Mouse (Mus musculus) granulocyte monocyte progenitor cell, adult 5-6 weeks (primary cell): ENCODE measurements around the gene Ndufa4. TPM values are rescaled to one million over a fixed set of nuclear protein-coding genes. Genes with fewer than 3 reads are reported as not detected.
"Not testable (repeated sequence)": the region's sequence is repeated elsewhere in the genome, so short reads cannot be mapped to it uniquely, and the experiment has no call there.

ENCODE experiments used
- ATAC-seq: replicated peaks from 2 replicates; pipeline ENCODE4 v1.8.0; 2016; ENCODE audit warnings: mild to moderate bottlenecking, moderate TSS enrichment, inconsistent platforms; ENCODE audit not compliant: poor library complexity, severe bottlenecking
- total RNA-seq, 2 experiments: library from RNA; stranded (forward) in 1 of 2; stranded (reverse) in 1 of 2; fragments of 200-712, 200-1000 nt in 1 of 2; fragments of >200 nt in 1 of 2; fragmentation: Nextera tagmentation in 1 of 2; gene quantifications; 2 replicates each; pipeline ENCODE4 v1.2.3; 2014 to 2017

Ndufa4 gene
- total RNA-seq (2014; fragmentation: Nextera tagmentation) (572 and 845 TPM in 2 replicates), total RNA-seq (2017) (443 and 454 TPM in 2 replicates)

DNA sequence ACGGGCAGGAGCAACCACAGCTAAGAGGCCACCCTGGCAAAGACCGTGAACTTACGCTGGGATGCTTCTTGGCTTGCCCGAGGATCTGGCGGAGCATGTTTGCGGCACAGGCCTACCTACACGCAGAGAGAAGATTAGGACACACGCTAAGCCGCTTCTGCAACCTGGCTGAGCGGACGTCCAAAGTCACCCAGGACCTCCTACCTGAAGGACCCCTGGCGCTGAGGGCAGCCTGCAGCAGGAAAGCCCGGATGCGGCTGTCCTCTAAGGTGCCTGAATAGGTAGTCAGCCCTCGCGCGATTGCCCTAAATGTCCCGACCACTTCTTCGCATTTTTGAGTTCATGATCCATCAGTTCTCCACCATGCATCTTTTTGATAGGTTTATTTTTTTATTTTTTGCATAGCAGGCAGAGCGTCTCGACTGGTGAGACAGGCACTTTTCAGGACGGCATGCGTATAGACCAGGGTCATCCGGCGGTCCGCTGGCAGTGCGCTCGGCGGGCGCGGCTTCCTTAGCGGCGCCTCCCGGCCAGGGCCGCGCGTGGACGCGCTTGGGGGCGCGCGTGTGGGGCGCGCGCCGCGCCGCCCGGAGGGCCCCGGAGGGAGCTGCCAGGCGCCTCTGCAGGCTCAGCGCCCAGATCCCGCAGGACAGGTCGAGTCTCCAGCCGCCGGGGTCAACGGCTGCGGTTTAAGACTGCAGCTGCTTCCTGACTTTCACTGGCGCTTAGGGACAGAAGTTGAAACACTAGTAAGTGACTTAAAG is at the start of gene Ndufa4, which contains the start of gene Phf14:
TSS of gene Ndufa4 (minus strand) at position 229 of the 764 bp plus-strand sequence.
TSS of gene Phf14 (plus strand) at position 541 of the 764 bp plus-strand sequence.
- peak; percentile 94 for ATAC-seq

- peak; percentile 56 for ATAC-seq
Measured at GRCm38 (mm10) chr6:11948100-11948499, 40.8 kb upstream of the Ndufa4 start.

- ATAC-seq, result no peak
Measured at GRCm38 (mm10) chr6:11942089-11942488, 34.8 kb upstream of the Ndufa4 start.

GRCm38 (mm10) chr6:11940895-11941294 is 33.6 kb upstream of the Ndufa4 start:
- no peak for ATAC-seq

DNA sequence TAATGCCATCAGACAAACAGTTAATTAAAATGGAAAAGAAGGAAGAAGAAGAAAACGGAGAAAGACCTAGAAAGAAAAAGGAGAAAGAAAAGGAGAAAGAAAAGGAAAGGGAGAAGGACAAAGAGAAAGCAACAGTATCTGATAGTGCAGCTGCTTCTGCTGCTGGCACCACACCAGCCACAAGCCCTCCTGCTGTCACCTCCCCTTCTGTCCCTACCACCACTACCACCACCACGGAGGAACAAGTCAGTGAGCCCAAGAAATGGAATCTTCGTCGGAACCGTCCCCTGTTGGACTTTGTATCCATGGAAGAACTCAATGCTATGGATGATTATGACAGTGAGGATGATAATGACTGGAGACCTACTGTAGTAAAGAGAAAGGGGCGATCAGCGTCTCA is 26.1 kb upstream of the Ndufa4 start:
- no peak for ATAC-seq

- no peak for ATAC-seq
Measured at GRCm38 (mm10) chr6:11927485-11927884, 20.2 kb upstream of the Ndufa4 start.

- ATAC-seq, result peak; percentile 73
Measured at GRCm38 (mm10) chr6:11926082-11926595, 18.8 kb upstream of the Ndufa4 start.

DNA sequence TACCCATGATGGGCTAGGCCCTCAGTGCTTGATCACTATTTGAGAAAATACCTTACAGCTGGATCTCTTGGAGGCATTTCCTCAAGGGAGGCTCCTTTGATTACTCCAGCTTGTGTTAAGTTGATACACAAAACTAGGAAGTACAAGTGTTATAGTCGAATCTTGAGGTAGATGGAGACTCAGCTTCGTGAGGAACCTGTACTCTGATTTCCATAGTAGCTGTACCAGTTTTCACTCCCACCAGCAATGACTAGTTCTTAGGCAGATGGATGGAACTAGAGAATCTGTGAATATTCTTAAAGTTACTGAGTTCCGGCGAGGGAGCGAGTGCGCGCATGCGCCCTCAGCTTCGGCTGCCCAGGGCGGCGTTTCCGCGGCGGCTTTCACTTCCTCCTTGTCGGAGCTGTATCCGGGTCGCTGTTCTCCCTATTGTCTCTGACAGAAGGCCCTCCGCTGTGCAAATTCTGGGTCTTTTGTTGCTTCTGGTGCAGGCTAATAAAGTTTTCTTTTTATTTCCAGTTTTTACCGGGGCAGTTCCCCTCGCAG is 18.3 kb upstream of the Ndufa4 start:
- peak; percentile 89 for ATAC-seq

GRCm38 (mm10) chr6:11908170-11908569 is 873 bp upstream of the Ndufa4 start:
- no peak for ATAC-seq

DNA sequence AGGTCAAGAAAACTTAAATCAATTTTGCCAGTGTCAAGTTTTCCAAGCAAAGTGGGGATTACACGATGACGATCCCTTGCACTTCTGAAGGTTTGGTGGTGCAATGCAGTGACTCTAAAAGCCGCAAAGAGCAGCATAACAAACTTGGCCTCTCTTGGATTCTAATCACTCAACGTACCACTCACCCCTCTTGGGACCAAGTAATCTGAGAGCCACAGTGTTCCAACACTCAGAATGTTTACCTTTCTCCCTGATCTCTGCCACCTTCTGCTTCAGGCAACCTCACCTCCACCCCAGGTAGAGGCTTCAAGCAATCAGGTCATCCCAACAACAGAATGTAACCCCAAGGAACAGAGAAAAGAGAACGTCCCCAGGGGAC is 418 bp downstream of the Ndufa4 start:
- peak; percentile 29 for ATAC-seq

DNA sequence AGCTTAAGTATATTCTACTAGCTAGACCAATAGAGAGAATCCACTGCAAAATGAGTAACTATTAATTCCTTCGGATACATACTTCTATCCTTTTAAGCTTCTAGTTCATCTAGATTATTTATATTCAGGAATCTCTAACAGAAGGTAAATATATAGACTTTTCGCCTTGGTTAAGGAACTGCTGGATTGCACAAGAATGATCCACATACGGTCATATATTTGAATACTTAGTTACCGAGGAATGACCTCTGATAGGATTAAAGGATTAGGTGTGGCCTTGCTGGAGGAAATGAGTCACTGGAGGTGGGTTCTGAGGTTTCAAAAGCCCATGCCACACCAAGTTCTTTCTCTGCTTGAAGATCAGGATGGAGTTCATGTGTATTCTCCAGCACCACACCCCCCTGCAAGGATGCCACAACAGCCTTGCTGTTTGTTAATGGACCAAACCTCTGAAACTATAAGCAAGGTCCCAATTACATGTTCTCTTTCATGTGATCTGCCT is 6.4 kb downstream of the Ndufa4 start:
- ATAC-seq, result peak; percentile 53

DNA sequence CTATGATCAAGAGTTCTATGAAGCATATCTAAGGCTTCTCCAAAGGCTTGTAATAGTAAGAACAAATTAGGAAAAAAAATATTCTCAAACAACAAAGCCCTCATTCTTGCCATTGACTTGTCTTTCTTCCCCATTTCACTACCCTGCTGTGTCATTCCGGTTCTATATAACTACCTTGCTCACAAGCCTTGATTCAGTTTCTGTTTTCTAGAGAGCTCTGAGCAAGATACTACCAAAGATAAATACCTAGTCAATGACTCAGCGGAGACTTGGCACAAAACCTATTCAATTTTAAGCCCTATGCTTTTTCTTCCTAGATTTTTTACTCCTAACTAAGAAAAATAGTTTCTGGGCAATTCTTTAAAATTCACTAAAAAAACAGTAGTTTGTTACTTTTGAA is 31.9 kb downstream of the Ndufa4 start:
- ATAC-seq, result not testable (repeated sequence)

Other genes starting within 250 kb of the Ndufa4 start
- gene Phf14, start 312 bp upstream of the Ndufa4 start, total RNA-seq (2014; fragmentation: Nextera tagmentation), result 96.5 and 98.9 TPM in 2 replicates
- 95.9 and 101 TPM in 2 replicates for gene Phf14, start 312 bp upstream of the Ndufa4 start, total RNA-seq (2017)